Mouse (Mus musculus): ENCODE results near the gene Olfr213. TPM values are rescaled to one million over a fixed set of nuclear protein-coding genes. Genes with fewer than 3 reads are reported as not detected.

Olfr213 gene
- polyA plus RNA-seq (2017; shearing (Covaris generic)) = not detected

DNA sequence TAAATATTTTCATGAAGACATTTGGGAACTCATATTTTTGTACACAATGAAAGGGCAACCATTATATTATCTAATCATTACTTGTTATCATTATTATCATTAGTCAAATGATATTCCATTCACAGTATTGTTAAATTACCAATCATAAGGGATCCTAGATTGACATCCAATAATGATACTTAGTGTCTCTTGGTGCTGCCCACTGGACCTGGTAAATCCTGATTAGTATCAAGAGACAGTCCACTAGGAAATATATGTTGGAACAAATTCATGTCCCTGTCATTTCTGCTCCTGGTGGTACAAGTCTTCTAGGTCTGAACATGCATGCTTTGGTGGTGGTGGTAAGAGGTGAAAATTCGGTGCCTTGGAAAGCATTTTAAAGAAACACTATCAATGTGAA, at the start of gene Olfr213:
Gene Olfr213, plus strand, starts transcription at position 301 of the 400 bp plus-strand sequence.

DNA sequence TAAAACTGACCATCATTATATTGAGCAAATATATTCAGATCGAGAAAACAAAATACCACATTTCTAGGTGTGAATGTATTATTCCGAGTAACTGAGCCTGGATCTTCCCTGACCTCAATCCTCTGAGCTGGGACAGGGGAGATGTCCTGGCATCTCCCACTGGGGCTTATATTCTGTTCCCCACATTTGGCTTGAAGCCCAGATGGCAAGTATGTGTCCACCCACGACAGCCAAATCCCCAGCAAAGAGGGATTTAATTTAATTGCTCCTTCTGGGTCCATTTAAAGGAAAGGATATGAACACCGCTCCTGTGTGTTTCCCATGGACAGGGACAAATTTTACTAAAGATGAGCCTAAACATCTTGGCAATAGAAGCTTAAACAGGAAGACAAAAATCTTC, 49.5 kb upstream of the Olfr213 start, which contains the start of gene Olfr211:
Gene Olfr211, plus strand, starts transcription at position 301 of the 400 bp plus-strand sequence.

DNA sequence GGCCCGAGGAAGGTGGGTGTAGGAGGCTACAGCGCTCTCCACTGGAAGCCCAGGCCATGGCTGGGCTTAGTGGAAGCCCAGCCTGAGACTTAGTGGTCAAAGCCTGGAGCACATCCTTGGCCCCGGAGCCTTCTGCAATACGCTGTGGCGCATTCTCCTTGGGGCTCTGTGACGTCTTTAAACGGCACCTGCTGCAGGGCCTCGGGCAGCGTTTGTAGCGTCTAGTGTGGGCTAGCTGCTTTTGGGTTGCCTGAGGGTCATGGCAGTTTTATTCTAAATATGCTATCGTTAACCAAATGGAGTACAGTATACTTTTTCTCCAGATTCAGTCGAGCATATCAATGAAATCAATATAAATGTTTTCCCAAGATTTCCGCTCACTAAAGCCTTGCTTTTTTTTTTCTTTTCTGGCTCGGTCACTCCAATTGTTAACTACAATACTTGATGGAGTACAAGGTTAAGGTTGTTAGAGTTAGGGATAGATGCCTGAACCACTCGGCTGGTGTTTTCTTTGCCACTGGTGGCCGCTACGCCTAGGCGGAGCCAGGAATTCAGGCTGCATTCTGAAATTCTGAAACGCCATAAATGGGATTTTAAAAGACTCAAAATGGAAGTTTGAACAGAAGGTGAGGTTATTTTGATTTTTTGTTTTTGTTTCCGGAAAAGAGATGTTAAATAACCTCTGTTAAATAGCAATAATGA, 31.8 kb upstream of the Olfr213 start, which contains the start of gene Olfr212:
Gene Olfr212, plus strand, starts transcription at position 215 of the 702 bp plus-strand sequence.

DNA sequence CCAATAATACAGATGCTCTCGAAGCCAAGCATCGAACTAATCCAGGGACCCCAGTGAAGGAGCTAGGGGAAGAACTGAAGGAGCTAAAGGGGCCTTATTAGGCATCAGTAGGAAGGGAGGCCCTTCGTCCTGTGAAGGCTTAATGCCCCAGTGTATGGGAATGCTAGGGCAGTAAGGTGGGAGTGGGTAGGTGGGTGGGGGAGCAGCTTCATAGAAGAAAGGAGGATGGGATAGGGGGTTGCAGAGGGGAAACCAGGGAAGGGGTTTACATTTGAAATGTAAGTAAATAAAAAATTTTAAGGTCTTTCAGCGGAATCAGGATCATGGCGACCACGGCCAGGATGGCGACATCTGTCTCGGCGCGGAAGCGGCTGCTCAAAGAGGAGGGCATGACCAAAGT, 12.6 kb downstream of the Olfr213 start, which contains the start of gene Gm5580:
Gene Gm5580, plus strand, starts transcription at position 301 of the 400 bp plus-strand sequence.

DNA sequence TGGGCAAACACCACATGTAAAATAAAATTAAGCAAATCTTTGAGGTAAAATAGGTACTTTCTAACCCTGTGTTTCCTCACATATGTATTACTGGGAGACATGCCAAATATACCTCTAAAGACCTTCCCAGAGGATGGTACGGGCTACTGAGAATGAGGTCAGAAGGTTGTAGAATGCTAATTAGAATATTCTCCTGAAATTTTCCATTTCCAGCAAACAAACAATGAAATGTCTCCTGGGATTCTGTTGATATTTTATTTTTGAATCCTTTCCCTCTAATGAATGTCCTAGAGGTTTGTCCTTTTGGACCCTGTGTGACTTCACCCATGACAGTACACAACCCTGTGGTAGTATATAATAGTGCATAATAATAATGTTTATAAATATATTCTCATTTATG, 15.7 kb downstream of the Olfr213 start, which contains the start of gene Olfr214:
Gene Olfr214, plus strand, starts transcription at position 301 of the 400 bp plus-strand sequence.

DNA sequence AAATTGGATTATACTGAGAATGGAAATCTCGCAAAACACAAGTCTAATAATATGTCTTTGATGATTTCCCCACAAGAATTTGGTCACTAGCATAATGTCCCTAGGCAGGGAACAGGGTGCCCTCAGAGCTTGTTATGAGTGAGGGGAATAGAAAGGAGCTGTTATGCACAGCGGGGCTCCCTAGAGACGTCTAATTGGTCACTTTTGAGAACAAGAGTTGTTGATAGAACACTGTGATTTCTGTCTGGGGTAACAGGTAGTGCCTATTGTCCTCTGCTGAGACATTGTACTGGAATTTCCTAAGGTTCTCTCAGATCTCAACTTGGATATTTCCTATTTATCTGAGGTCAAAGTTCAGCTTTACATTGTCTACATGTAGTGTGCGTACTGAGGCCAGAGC, 45.8 kb downstream of the Olfr213 start, which contains the start of gene Olfr215:
Gene Olfr215, minus strand, starts transcription at position 101 of the 400 bp plus-strand sequence.

Other genes starting within 250 kb of the Olfr213 start
- 1 to 10 TPM; 1.5 to 4.4 TPM for gene March8, start 200.4 kb upstream of the Olfr213 start, polyA plus RNA-seq (2017; shearing (Covaris generic))
- under 1 TPM in 1 of 2 experiments, not detected in 1; 0.15 TPM for gene Alox5, start 77.3 kb upstream of the Olfr213 start, polyA plus RNA-seq (2017; shearing (Covaris generic))
- gene Olfr211, start 49.4 kb upstream of the Olfr213 start, polyA plus RNA-seq (2017; shearing (Covaris generic)) = not detected
- under 1 TPM in 1 of 2 experiments, not detected in 1; 0.12 TPM for gene Olfr212, start 31.9 kb upstream of the Olfr213 start, polyA plus RNA-seq (2017; shearing (Covaris generic))
- gene Gm5580, start 12.7 kb downstream of the Olfr213 start, polyA plus RNA-seq (2017; shearing (Covaris generic)) = under 1 TPM; 0.47 to 0.55 TPM
- not detected for gene Olfr214, start 15.8 kb downstream of the Olfr213 start, polyA plus RNA-seq (2017; shearing (Covaris generic))
- gene Olfr215, start 45.7 kb downstream of the Olfr213 start, polyA plus RNA-seq (2017; shearing (Covaris generic)) = under 1 TPM in 1 of 2 experiments, not detected in 1; 0.43 TPM
- 10 to 100 TPM; 27.9 to 39.6 TPM for gene Zfp422, start 90.5 kb downstream of the Olfr213 start, polyA plus RNA-seq (2017; shearing (Covaris generic))
- not detected for gene Depp1, start 112.2 kb downstream of the Olfr213 start, polyA plus RNA-seq (2017; shearing (Covaris generic))
- 1 to 10 TPM; 1.4 to 1.6 TPM for gene Rassf4, start 135.5 kb downstream of the Olfr213 start, polyA plus RNA-seq (2017; shearing (Covaris generic))
- gene Tmem72, start 178.5 kb downstream of the Olfr213 start, polyA plus RNA-seq (2017; shearing (Covaris generic)) = under 1 TPM; 0.04 to 0.09 TPM

Data from activated CD4-positive, CD25-positive, alpha-beta regulatory T cell (primary cell).